Mouse (Mus musculus) left cerebral cortex, postnatal 36 days (tissue): Measurements from ENCODE around the gene Gm21773. TPM values are rescaled to one million over a fixed set of nuclear protein-coding genes. Genes with fewer than 3 reads are reported as not detected.
"Not testable (repeated sequence)": the region's sequence is repeated elsewhere in the genome, so short reads cannot be mapped to it uniquely, and the experiment has no call there.

ENCODE experiments used
- DNase-seq, 2 experiments: peaks; one replicate each; pipeline ENCODE4 v3.0.0; 2021 to 2022; ENCODE audit warnings: low spot score in 2 of 2, mixed read lengths in 1 of 2
- intact Hi-C: fragments of 180-260 bp; cut with DNase I; formaldehyde crosslinking; loops from one replicate; pipeline ENCODE4 v1.15.1; 2025
- total RNA-seq, 2 experiments: library from RNA; stranded (reverse); gene quantifications; 2 replicates each; pipeline ENCODE4 v1.2.3; 2021

Gene Gm21773
- total RNA-seq, result not detected

DNA sequence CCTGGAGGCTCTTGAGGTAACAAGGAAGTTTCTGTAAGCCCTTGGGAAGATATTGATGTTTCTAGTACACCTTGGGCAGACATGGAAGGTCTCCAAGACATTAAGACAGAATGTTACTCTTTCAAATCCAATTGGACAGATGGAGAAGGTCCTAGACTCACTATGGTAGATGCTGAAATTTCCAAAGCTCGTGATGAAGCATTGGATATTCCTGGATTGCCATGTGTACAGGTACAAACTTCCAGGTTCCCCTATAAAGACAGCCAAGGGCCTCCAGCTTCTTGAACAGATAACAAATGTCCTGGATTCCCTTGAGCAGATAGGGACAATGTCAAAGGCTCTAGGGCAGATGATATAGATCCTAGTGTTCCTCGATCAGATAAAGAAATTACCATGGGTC, at the start of gene Gm21773:
TSS of gene Gm21773 (minus strand) at position 101 of the 400 bp plus-strand sequence.
- DNase-seq, intact Hi-C loops: not testable (repeated sequence)
